Mouse (Mus musculus): ENCODE measurements around the gene Spock2.

Gene Spock2

GRCm38 (mm10) chr10:60106146-60106530, at the start of gene Spock2:
TSS of gene Spock2 (plus strand) at chr10:60106219.
- no peak for TF ChIP-seq GATA4 (IDR thresholded peaks at IDR 0.05; ENCODE audit: insufficient replicate concordance, low read length)

- TF ChIP-seq GATA4 (IDR thresholded peaks at IDR 0.05; ENCODE audit: insufficient replicate concordance, low read length), result no peak
Observed at GRCm38 (mm10) chr10:60062173-60062572, 43.8 kb upstream of the Spock2 start.

- no peak for TF ChIP-seq GATA4 (IDR thresholded peaks at IDR 0.05; ENCODE audit: insufficient replicate concordance, low read length)
Observed at GRCm38 (mm10) chr10:60062931-60063330, 43.1 kb upstream of the Spock2 start.

- no peak for TF ChIP-seq GATA4 (IDR thresholded peaks at IDR 0.05; ENCODE audit: insufficient replicate concordance, low read length)
Observed at GRCm38 (mm10) chr10:60066524-60066923, 39.5 kb upstream of the Spock2 start.

- TF ChIP-seq GATA4 (IDR thresholded peaks at IDR 0.05; ENCODE audit: insufficient replicate concordance, low read length), result no peak
Observed at GRCm38 (mm10) chr10:60075159-60075558, 30.9 kb upstream of the Spock2 start.

GRCm38 (mm10) chr10:60077226-60077625, 28.8 kb upstream of the Spock2 start:
- no peak for TF ChIP-seq GATA4 (IDR thresholded peaks at IDR 0.05; ENCODE audit: insufficient replicate concordance, low read length)

GRCm38 (mm10) chr10:60077736-60078560, 28.1 kb upstream of the Spock2 start:
- TF ChIP-seq GATA4 (IDR thresholded peaks at IDR 0.05; ENCODE audit: insufficient replicate concordance, low read length), result no peak

GRCm38 (mm10) chr10:60078561-60078917, 27.5 kb upstream of the Spock2 start:
- TF ChIP-seq GATA4 (IDR thresholded peaks at IDR 0.05; ENCODE audit: insufficient replicate concordance, low read length), result no peak

GRCm38 (mm10) chr10:60080171-60080570, 25.8 kb upstream of the Spock2 start:
- no peak for TF ChIP-seq GATA4 (IDR thresholded peaks at IDR 0.05; ENCODE audit: insufficient replicate concordance, low read length)

GRCm38 (mm10) chr10:60080601-60080981, 25.4 kb upstream of the Spock2 start:
- no peak for TF ChIP-seq GATA4 (IDR thresholded peaks at IDR 0.05; ENCODE audit: insufficient replicate concordance, low read length)

GRCm38 (mm10) chr10:60080982-60081825, 24.8 kb upstream of the Spock2 start:
- no peak for TF ChIP-seq GATA4 (IDR thresholded peaks at IDR 0.05; ENCODE audit: insufficient replicate concordance, low read length)

- TF ChIP-seq GATA4 (IDR thresholded peaks at IDR 0.05; ENCODE audit: insufficient replicate concordance, low read length), result peak; percentile 86; the same call in 1 of the 2 replicates
Observed at GRCm38 (mm10) chr10:60081905-60082304, 24.1 kb upstream of the Spock2 start.

- no peak for TF ChIP-seq GATA4 (IDR thresholded peaks at IDR 0.05; ENCODE audit: insufficient replicate concordance, low read length)
Observed at GRCm38 (mm10) chr10:60084065-60084464, 22.0 kb upstream of the Spock2 start.

- no peak for TF ChIP-seq GATA4 (IDR thresholded peaks at IDR 0.05; ENCODE audit: insufficient replicate concordance, low read length)
Observed at GRCm38 (mm10) chr10:60092311-60092710, 13.7 kb upstream of the Spock2 start.

GRCm38 (mm10) chr10:60093751-60094150, 12.3 kb upstream of the Spock2 start:
- no peak for TF ChIP-seq GATA4 (IDR thresholded peaks at IDR 0.05; ENCODE audit: insufficient replicate concordance, low read length)

- no peak for TF ChIP-seq GATA4 (IDR thresholded peaks at IDR 0.05; ENCODE audit: insufficient replicate concordance, low read length)
Observed at GRCm38 (mm10) chr10:60095558-60095957, 10.5 kb upstream of the Spock2 start.

Data from liver, adult (tissue).